Mouse (Mus musculus) kidney, postnatal 0 days (tissue): Measurements from ENCODE around the gene Osmr. TPM values are rescaled to one million over a fixed set of nuclear protein-coding genes. Genes with fewer than 3 reads are reported as not detected.

Source experiments
- ATAC-seq: fragments of 200-750 bp; cut with Nextera tagmentation; replicated peaks from 2 replicates; pipeline ENCODE4 v1.8.0; 2017; ENCODE audit warnings: low read depth, moderate number of reproducible peaks, moderate TSS enrichment, moderate library complexity; ENCODE audit not compliant: low FRiP score
- DNase-seq: peaks from one replicate; pipeline ENCODE4 v3.0.0-alpha.2; 2016; ENCODE audit warnings: low spot score
- H3K27ac ChIP-seq: fragments of 300-500 bp; sonication (generic); 2 replicates; pipeline ENCODE4 v1.5.1; 2014; ENCODE audit warnings: mild to moderate bottlenecking
- H3K27me3 ChIP-seq: fragments of 300-500 bp; sonication (generic); 2 replicates; pipeline ENCODE4 v1.6.1; 2014; ENCODE audit warnings: low read length, mixed read lengths; ENCODE audit not compliant: insufficient read depth
- H3K36me3 ChIP-seq: fragments of 300-500 bp; sonication (generic); 2 replicates; pipeline ENCODE4 v1.6.1; 2014; ENCODE audit warnings: low read length, mixed read lengths; ENCODE audit not compliant: insufficient read depth
- H3K4me1 ChIP-seq: fragments of 300-500 bp; sonication (generic); replicated peaks from 2 replicates; pipeline ENCODE4 v1.6.1; 2014; ENCODE audit warnings: antibody characterized with exemption, low read length, mixed read lengths; ENCODE audit not compliant: insufficient read depth
- H3K4me2 ChIP-seq: fragments of 300-500 bp; sonication (generic); 2 replicates; pipeline ENCODE4 v1.6.1; 2014; ENCODE audit warnings: mild to moderate bottlenecking, low read length, moderate library complexity, mixed read lengths
- H3K4me3 ChIP-seq: fragments of 300-500 bp; sonication (generic); replicated peaks from 2 replicates; pipeline ENCODE4 v1.5.1; 2014; ENCODE audit warnings: low read depth, low read length
- H3K9ac ChIP-seq: fragments of 300-500 bp; sonication (generic); 2 replicates; pipeline ENCODE4 v1.6.1; 2014; ENCODE audit warnings: low read depth, low read length
- H3K9me3 ChIP-seq: fragments of 300-500 bp; sonication (generic); replicated peaks from 2 replicates; pipeline ENCODE4 v1.6.1; 2016; ENCODE audit warnings: low read length, inconsistent platforms, mixed read lengths
- CTCF ChIP-seq: IDR thresholded peaks from 2 replicates; pipeline ENCODE4 v1.5.1; 2016; ENCODE audit warnings: antibody characterized with exemption, low read depth, mild to moderate bottlenecking, moderate library complexity
- WGBS: fragments of 180-500 bp; shearing (Covaris S2); extraction: QIAGEN DNeasy Blood & Tissue Kit; methylation state at CpG from one replicate; pipeline ENCODE4 v1.1.7; 2014; 5-methylcytosine and 5-hydroxymethylcytosine counted together
- polyA plus RNA-seq: library from polyadenylated mRNA; unstranded; fragments of >200 nt; fragmentation: Nextera tagmentation; extraction: Ambion mirVana; gene quantifications from 2 replicates; pipeline ENCODE4 v1.2.1, GENCODE M21; 2015

The Osmr gene
- polyA plus RNA-seq, 1 experiment from 2014 or later = 2.9 TPM

GRCm38 (mm10) chr15:6883816-6884215 lies 9.0 kb upstream of the Osmr start:
- Histone ChIP-seq H3K27ac (no peak overlapping the region), H3K4me3 (no peak overlapping the region), H3K9ac (no peak overlapping the region), H3K36me3 (no peaks in the 10 kb centered on the region), H3K9me3 (no peaks in the 10 kb centered on the region), H3K27me3 (no peaks in the 10 kb centered on the region), H3K4me1 (peaks cover 2% of the 10 kb centered on the region; the same call in 1 of the 2 replicates), H3K4me2 (no peak overlapping the region)
- DNase-seq = peak; percentile 76
- ATAC-seq = no peak
- TF ChIP-seq CTCF = peak; percentile 71
- WGBS = 62% methylated on average over 5 of the region's 5 CpGs

DNA sequence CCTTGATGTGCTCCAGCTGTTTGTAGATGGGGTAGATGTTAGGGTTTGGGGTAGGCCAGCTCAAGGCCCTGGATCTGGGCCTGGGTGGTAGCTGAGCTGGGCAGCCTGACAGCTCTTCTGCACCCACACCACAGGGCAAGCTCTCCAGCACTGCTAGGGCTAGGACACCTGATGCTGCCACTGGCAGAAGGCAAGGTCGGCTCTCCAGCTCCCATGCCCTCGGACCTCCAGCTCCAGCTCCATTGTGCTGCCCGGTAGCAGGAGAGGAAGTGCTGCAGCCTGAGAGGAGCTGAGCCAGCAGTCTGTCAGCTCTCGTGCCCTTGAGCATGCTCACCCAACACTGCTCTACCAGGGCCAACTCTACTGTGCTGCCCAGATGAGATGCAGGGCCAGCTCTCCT lies 8.3 kb upstream of the Osmr start:
- no peak for TF ChIP-seq CTCF
- ATAC-seq (no peak), DNase-seq (no peak)
- H3K4me2 ChIP-seq = no peak overlapping the region
- no peaks in the 10 kb centered on the region for H3K36me3 ChIP-seq
- H3K9me3 ChIP-seq = no peaks in the 10 kb centered on the region
- WGBS = 72% methylated on average over 4 of the region's 4 CpGs
- no peak overlapping the region for H3K27ac ChIP-seq
- no peak overlapping the region for H3K4me3 ChIP-seq
- peaks cover 4% of the 10 kb centered on the region; the same call in 1 of the 2 replicates for H3K4me1 ChIP-seq
- H3K27me3 ChIP-seq = no peaks in the 10 kb centered on the region
- no peak overlapping the region for H3K9ac ChIP-seq

GRCm38 (mm10) chr15:6882180-6882579 lies 7.4 kb upstream of the Osmr start:
- H3K4me1 ChIP-seq = peaks cover 4% of the 10 kb centered on the region; the same call in 1 of the 2 replicates
- no peak overlapping the region; the same call in 1 of the 2 replicates for H3K27ac ChIP-seq
- ATAC-seq = no peak
- peak; percentile 75 for TF ChIP-seq CTCF
- H3K9me3 ChIP-seq = no peaks in the 10 kb centered on the region
- H3K36me3 ChIP-seq = no peaks in the 10 kb centered on the region
- no peak overlapping the region for H3K4me2 ChIP-seq
- H3K4me3 ChIP-seq = no peak overlapping the region
- DNase-seq = peak; percentile 88
- H3K9ac ChIP-seq = no peak overlapping the region
- H3K27me3 ChIP-seq = no peaks in the 10 kb centered on the region
- WGBS = 38% methylated on average over 7 of the region's 7 CpGs

DNA sequence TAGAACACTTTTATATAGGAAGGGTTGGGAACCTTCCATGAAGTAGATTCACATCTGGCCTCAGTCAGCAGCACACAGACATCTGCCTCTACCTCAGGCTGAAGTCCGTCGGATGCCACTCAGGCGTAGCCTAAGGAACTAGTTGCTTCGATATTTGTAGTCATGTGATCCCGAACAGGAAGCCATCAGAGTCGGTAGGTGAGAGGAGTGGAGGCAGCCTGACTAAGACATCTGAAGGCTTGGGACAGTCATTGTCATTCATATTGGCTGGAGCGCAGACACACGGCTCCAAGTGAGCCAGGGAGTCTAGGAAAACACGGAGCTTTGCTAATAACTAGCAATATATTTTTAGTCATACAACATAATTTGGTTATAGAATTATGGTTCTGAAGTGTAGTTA lies 6.4 kb upstream of the Osmr start:
- H3K4me1 ChIP-seq = peaks cover 4% of the 10 kb centered on the region; the same call in 1 of the 2 replicates
- no peak overlapping the region for H3K9ac ChIP-seq
- ATAC-seq (no peak), DNase-seq (no peak)
- 67% methylated on average over 9 of the region's 9 CpGs for WGBS
- no peaks in the 10 kb centered on the region for H3K27me3 ChIP-seq
- H3K27ac ChIP-seq = no peak overlapping the region
- H3K4me3 ChIP-seq = no peak overlapping the region
- H3K9me3 ChIP-seq = no peaks in the 10 kb centered on the region
- no peak overlapping the region for H3K4me2 ChIP-seq
- H3K36me3 ChIP-seq = no peaks in the 10 kb centered on the region
- TF ChIP-seq CTCF = no peak

- no peaks in the 10 kb centered on the region for H3K27me3 ChIP-seq
- peaks cover 4% of the 10 kb centered on the region for H3K4me1 ChIP-seq
- no peak for TF ChIP-seq CTCF
- H3K27ac ChIP-seq = no peak overlapping the region
- H3K9me3 ChIP-seq = no peaks in the 10 kb centered on the region
- ATAC-seq (peak; percentile 74), DNase-seq (peak; percentile 81)
- H3K36me3 ChIP-seq = no peaks in the 10 kb centered on the region
- WGBS = under 1% methylated on average over 48 of the region's 52 CpGs
- peak overlapping the region; percentile 49 for H3K4me3 ChIP-seq
- H3K9ac ChIP-seq = peak overlapping the region; percentile 45
- peak overlapping the region; percentile 85 for H3K4me2 ChIP-seq
Observed at GRCm38 (mm10) chr15:6873807-6874600, 765 bp downstream of the Osmr start.

- 0 out of 2 replicates have a peak, but pooled peaks have one; percentile 26 for ATAC-seq
- Histone ChIP-seq H3K27ac (no peak overlapping the region), H3K27me3 (no peaks in the 10 kb centered on the region), H3K4me2 (peak overlapping the region; percentile 85), H3K4me3 (peak overlapping the region; percentile 49), H3K4me1 (no peaks in the 10 kb centered on the region; the same call in 1 of the 2 replicates), H3K36me3 (no peaks in the 10 kb centered on the region), H3K9me3 (no peaks in the 10 kb centered on the region), H3K9ac (peak overlapping the region; percentile 45)
- DNase-seq = no peak
- 34% methylated on average over 17 of the region's 17 CpGs for WGBS
- no peak for TF ChIP-seq CTCF
Observed at GRCm38 (mm10) chr15:6873154-6873806, 1.5 kb downstream of the Osmr start.
